Mouse (Mus musculus) E14TG2a.4 (cell line): ENCODE data around the gene Ripply1.
A peak's percentile ranks its signal among the peaks of the same experiment; 100 is the strongest.

Source experiments
- CTCF ChIP-seq: conservative IDR thresholded peaks from 2 replicates; pipeline ENCODE4 v1.5.1; 2014; ENCODE audit warnings: low read length
- NANOG ChIP-seq: IDR thresholded peaks from 2 replicates; pipeline ENCODE4 v1.6.1; 2014; ENCODE audit warnings: borderline replicate concordance, low read length, mixed read lengths
- POU5F1 ChIP-seq: IDR thresholded peaks from 2 replicates; pipeline ENCODE4 v1.6.1; 2014; ENCODE audit warnings: low read length, borderline replicate concordance

- TF ChIP-seq CTCF (peak; percentile 50), NANOG (no peak), POU5F1 (no peak)
Measured at GRCm38 (mm10) chrX:139751855-139752254, 30.3 kb downstream of the Ripply1 start.
